Mouse (Mus musculus) kidney, postnatal 25 days (tissue): ENCODE measurements at regions not wholly inside any gene's neighbourhood (a gene's known extent, or its start where the extent isn't known, plus 50 kb on each side); places are given as distances from the start of the nearest gene placed in this dataset.

Source experiments
- DNase-seq, 2 experiments: peaks; one replicate each; pipeline ENCODE4 v3.0.0; 2021; ENCODE audit warnings: mixed read lengths in 2 of 2

- DNase-seq, result no peak
Measured at GRCm38 (mm10) chr9:63087195-63087594, 61.6 kb downstream of the Skor1 start.

GRCm38 (mm10) chr9:63086671-63087070 lies 62.1 kb downstream of the Skor1 start:
- DNase-seq, result no peak

GRCm38 (mm10) chr9:63082830-63083229 lies 65.9 kb downstream of the Skor1 start:
- DNase-seq, result no peak

- no peak for DNase-seq
Measured at GRCm38 (mm10) chr9:63082311-63082710, 66.5 kb downstream of the Skor1 start.

GRCm38 (mm10) chr9:63080406-63080805 lies 68.4 kb downstream of the Skor1 start:
- DNase-seq, result no peak

GRCm38 (mm10) chr9:63075252-63075651 lies 73.5 kb downstream of the Skor1 start:
- no peak for DNase-seq

- no peak for DNase-seq
Measured at GRCm38 (mm10) chr9:63074803-63075202, 74.0 kb downstream of the Skor1 start.

GRCm38 (mm10) chr9:63074023-63074750 lies 74.6 kb downstream of the Skor1 start:
- DNase-seq, result no peak

- DNase-seq, result no peak
Measured at GRCm38 (mm10) chr9:63071032-63071431, 77.7 kb downstream of the Skor1 start.

GRCm38 (mm10) chr9:63069919-63070318 lies 78.8 kb downstream of the Skor1 start:
- no peak for DNase-seq

- DNase-seq, result no peak
Measured at GRCm38 (mm10) chr9:63067054-63067406, 79.3 kb upstream of the Pias1 start.

- DNase-seq, result no peak
Measured at GRCm38 (mm10) chr9:63066384-63067053, 78.8 kb upstream of the Pias1 start.

- DNase-seq, result no peak
Measured at GRCm38 (mm10) chr9:63063525-63063924, 75.8 kb upstream of the Pias1 start.

GRCm38 (mm10) chr9:63060740-63061139 lies 73.0 kb upstream of the Pias1 start:
- DNase-seq, result no peak

- peak; percentile 69 to 85 for DNase-seq
Measured at GRCm38 (mm10) chr9:63059234-63059842, 71.6 kb upstream of the Pias1 start.

GRCm38 (mm10) chr9:63058506-63059233 lies 70.9 kb upstream of the Pias1 start:
- DNase-seq, result no peak

GRCm38 (mm10) chr9:63056695-63057349 lies 69.1 kb upstream of the Pias1 start:
- no peak for DNase-seq

- DNase-seq, result no peak
Measured at GRCm38 (mm10) chr9:63052181-63052580, 64.5 kb upstream of the Pias1 start.

- no peak for DNase-seq
Measured at GRCm38 (mm10) chr9:63051631-63052030, 63.9 kb upstream of the Pias1 start.

- no peak for DNase-seq
Measured at GRCm38 (mm10) chr9:63049290-63049689, 61.6 kb upstream of the Pias1 start.

GRCm38 (mm10) chr9:63046981-63047380 lies 59.3 kb upstream of the Pias1 start:
- DNase-seq, result no peak

GRCm38 (mm10) chr9:63045531-63045930 lies 57.8 kb upstream of the Pias1 start:
- no peak for DNase-seq

GRCm38 (mm10) chr9:63043304-63043703 lies 55.6 kb upstream of the Pias1 start:
- no peak for DNase-seq
